Mouse (Mus musculus) embryonic fibroblast, embryonic 13.5 days (primary cell): ENCODE measurements around the gene Cpne5. TPM values are rescaled to one million over a fixed set of nuclear protein-coding genes. Genes with fewer than 3 reads are reported as not detected.

Source experiments
- H3K27ac ChIP-seq: 2 replicates; pipeline ENCODE4 v1.5.1; 2012; ENCODE audit warnings: low read length, control low read depth, inconsistent platforms; ENCODE audit not compliant: insufficient read depth
- H3K4me1 ChIP-seq: 2 replicates; pipeline ENCODE4 v1.6.1; 2011; ENCODE audit warnings: low read length; ENCODE audit not compliant: control insufficient read depth, insufficient read depth
- H3K4me3 ChIP-seq: 2 replicates; pipeline ENCODE4 v1.5.1; 2011; ENCODE audit warnings: mild to moderate bottlenecking, control low read depth, low read length; ENCODE audit not compliant: insufficient read depth
- CTCF ChIP-seq: IDR thresholded peaks from 2 replicates; pipeline ENCODE4 v1.5.1; 2011; ENCODE audit warnings: mild to moderate bottlenecking, control low read depth, low read length, moderate library complexity, borderline replicate concordance; ENCODE audit not compliant: insufficient read depth
- POLR2A ChIP-seq: IDR thresholded peaks from 2 replicates; pipeline ENCODE4 v1.6.1; 2011; ENCODE audit warnings: low read depth, mild to moderate bottlenecking, control low read depth, low read length, moderate library complexity
- polyA plus RNA-seq: library from polyadenylated mRNA; stranded (reverse); fragments of >200 nt; gene quantifications from 2 replicates; pipeline ENCODE4 v1.2.4, GENCODE M21; 2011; ENCODE audit warnings: low read depth; ENCODE audit not compliant: missing spikeins, insufficient read length

The Cpne5 gene
- polyA plus RNA-seq = not detected in 2 replicates

DNA sequence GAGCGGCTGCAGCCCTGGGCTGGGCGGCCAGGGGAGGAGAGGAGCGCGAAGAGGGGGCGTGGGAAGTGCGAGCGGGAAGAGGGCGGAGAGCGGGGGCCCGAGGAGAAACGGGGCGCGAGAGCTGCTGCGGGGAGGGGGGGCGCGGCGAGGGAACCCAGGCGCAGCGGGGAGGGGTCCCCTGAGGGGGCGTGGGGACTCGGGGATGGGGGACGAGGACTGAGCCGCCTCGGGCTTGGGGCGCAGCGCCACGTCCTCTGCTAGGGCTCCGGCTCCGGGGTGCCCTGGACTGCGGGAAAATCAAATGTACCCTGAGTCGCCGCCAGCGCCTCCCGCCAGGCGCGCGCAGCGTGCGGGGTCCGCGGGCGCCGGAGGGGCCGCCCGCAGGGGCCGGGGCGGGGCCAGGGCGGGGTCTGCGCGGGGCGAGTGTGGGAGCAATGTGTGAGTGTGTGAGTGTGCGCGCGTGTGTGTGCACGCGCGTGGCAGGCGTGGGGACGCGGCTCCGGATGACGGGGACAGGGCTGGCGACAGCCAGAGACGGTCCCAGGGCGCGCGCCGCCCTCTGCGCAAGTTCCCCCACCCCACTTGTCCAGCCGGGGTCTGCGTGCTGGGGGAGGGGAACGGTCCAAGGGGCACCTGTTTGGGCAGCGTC is at the start of gene Cpne5:
Cpne5 (minus strand) TSS at position 396 of the 649 bp plus-strand sequence.
- Histone ChIP-seq H3K27ac (no peak within 1 kb of the TSS), H3K4me3 (peak within 1 kb of the TSS; percentile 27), H3K4me1 (no peaks in the 10 kb centered on the region)
- TF ChIP-seq POLR2A (no peak), CTCF (no peak)

DNA sequence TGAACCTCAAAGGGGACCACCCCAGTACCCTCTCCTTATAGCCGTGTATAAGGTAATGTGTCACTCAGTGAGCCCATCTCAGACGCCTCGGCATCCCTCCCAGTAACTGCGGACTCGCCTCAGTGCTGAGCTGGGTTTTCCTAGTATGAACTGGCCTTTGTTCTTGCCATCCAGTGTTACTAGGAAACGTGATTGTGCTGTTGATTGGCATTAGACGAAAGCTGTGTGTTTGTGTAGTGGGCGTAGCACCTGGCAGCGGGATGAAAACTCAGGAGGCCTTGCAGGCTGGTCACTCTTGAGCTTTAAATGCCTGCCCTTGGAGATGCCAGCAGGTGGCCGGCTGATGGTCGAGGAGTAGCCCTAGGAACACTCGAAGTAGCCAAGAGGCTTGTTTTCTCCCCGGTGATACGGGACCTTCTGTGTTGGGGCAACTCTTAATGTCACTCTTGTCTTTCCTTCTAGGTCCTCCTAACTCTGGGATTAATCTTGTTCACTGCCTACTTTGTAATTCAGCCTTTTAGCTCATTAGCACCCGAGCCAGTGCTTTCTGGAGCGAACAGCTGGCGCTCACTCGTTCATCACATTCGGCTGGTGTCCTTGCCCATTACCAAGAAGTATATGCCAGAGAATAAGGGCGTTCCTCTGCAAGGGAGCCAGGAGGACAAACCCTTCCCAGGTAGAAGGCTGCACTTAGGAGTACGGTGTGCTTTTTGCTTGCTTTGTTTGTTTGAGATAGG is 44.4 kb upstream of the Cpne5 start:
- H3K4me1 ChIP-seq = peaks cover 2% of the 10 kb centered on the region; the same call in 1 of the 2 replicates
- no peak for TF ChIP-seq CTCF
- TF ChIP-seq POLR2A = no peak
- no peak overlapping the region for H3K27ac ChIP-seq
- H3K4me3 ChIP-seq = no peak overlapping the region

GRCm38 (mm10) chr17:29281541-29281940 is 43.6 kb upstream of the Cpne5 start:
- peaks cover 2% of the 10 kb centered on the region; the same call in 1 of the 2 replicates for H3K4me1 ChIP-seq
- H3K4me3 ChIP-seq = no peak overlapping the region
- no peak for TF ChIP-seq CTCF
- no peak for TF ChIP-seq POLR2A
- H3K27ac ChIP-seq = no peak overlapping the region

GRCm38 (mm10) chr17:29280422-29280821 is 42.5 kb upstream of the Cpne5 start:
- H3K27ac ChIP-seq = no peak overlapping the region
- no peak overlapping the region for H3K4me3 ChIP-seq
- TF ChIP-seq CTCF = no peak
- no peak for TF ChIP-seq POLR2A
- H3K4me1 ChIP-seq = peaks cover 2% of the 10 kb centered on the region; the same call in 1 of the 2 replicates

GRCm38 (mm10) chr17:29273889-29274288 is 35.9 kb upstream of the Cpne5 start:
- TF ChIP-seq CTCF (no peak), POLR2A (no peak)
- no peak overlapping the region for H3K27ac ChIP-seq
- peaks cover 3% of the 10 kb centered on the region; the same call in 1 of the 2 replicates for H3K4me1 ChIP-seq
- no peak overlapping the region for H3K4me3 ChIP-seq

DNA sequence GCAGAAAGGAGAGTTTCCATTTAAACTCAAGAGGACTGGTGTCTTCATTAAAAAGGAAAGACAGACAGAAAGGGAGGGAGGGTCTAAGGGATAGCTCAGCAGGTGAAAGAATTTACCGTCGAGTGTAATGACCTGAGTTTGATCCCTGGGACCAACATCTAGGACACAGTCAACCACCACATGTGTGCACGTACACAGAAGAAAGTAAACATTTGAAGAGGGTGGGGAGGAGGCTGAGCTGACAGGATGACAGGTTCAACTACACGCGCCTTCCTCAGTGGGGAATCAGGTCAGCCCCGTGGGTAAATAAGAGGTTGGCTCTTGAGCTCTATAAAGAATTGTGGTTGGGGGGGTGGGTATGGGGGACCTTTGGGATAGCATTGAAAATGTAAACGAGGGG is 35.2 kb upstream of the Cpne5 start:
- TF ChIP-seq POLR2A = no peak
- TF ChIP-seq CTCF = no peak
- Histone ChIP-seq H3K4me1 (peaks cover 3% of the 10 kb centered on the region; the same call in 1 of the 2 replicates), H3K27ac (no peak overlapping the region), H3K4me3 (no peak overlapping the region)

GRCm38 (mm10) chr17:29270148-29270698 is 32.3 kb upstream of the Cpne5 start:
- no peak for TF ChIP-seq CTCF
- TF ChIP-seq POLR2A = no peak
- Histone ChIP-seq H3K27ac (no peak overlapping the region), H3K4me3 (no peak overlapping the region), H3K4me1 (peaks cover 3% of the 10 kb centered on the region; the same call in 1 of the 2 replicates)

GRCm38 (mm10) chr17:29269349-29269706 is 31.4 kb upstream of the Cpne5 start:
- TF ChIP-seq POLR2A (0 out of 2 replicates have a peak, but pooled peaks have one; percentile 18), CTCF (no peak)
- Histone ChIP-seq H3K27ac (peak overlapping the region; percentile 86), H3K4me3 (peak overlapping the region; percentile 79), H3K4me1 (peaks cover 3% of the 10 kb centered on the region; the same call in 1 of the 2 replicates)

DNA sequence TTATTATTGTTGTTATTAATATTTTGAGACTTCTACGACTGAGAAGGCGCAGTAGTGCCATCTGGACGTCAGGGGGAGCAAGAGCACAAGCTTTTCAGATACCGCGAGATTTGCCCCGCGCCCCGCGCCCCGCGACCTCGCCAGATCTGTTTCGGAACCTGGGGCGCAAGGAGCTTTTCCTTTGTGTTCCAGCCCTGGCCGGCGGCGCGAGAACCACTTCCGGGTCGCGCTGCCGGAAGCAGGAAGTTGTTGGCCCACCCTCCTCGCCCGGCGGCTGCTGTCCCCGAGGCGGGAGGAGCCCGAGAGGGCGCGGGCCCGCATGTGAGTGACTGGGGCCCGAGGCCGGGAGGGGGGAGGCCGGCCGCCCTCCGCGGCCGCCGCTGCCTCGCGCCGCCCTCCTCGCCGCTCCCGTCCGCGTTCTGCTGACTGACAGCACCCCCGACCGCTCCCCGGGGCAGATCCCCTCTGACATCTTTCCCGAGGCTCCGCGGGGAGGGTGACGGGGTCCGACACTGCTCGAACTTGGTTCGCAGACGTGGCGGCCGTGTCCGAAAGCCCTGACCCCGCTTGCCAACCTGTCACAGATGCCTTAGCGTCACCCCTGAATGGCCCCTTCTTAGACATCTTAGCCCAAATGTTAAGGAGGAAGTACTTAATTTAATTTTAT is 30.8 kb upstream of the Cpne5 start, which contains the start of gene BC004004:
BC004004 (plus strand) TSS at position 107 of the 667 bp plus-strand sequence.
- TF ChIP-seq CTCF = peak; percentile 57; the same call in 1 of the 2 replicates
- peak; percentile 58; the same call in 1 of the 2 replicates for TF ChIP-seq POLR2A
- H3K4me1 ChIP-seq = peaks cover 1% of the 10 kb centered on the region; the same call in 1 of the 2 replicates
- peak within 1 kb of the TSS; percentile 79 for H3K4me3 ChIP-seq
- peak within 1 kb of the TSS; percentile 86 for H3K27ac ChIP-seq
